Mouse (Mus musculus) testis, postnatal 10 days (tissue): ENCODE results near the gene Ptgir.

Experiments used
- DNase-seq: peaks from one replicate; pipeline ENCODE4 v3.0.0; 2021; ENCODE audit warnings: low spot score

Ptgir gene

GRCm38 (mm10) chr7:16916342-16917265 is 10.3 kb downstream of the Ptgir start:
- peak; percentile 75 for DNase-seq

- no peak for DNase-seq
These were observed 11.2 kb downstream of the Ptgir start for GRCm38 (mm10) chr7:16917447-16917846.

- DNase-seq = no peak
These were observed 11.7 kb downstream of the Ptgir start for GRCm38 (mm10) chr7:16918014-16918413.

GRCm38 (mm10) chr7:16918670-16919069 is 12.4 kb downstream of the Ptgir start:
- DNase-seq = no peak

GRCm38 (mm10) chr7:16919395-16920149 is 13.3 kb downstream of the Ptgir start:
- no peak for DNase-seq

GRCm38 (mm10) chr7:16920150-16920579 is 13.9 kb downstream of the Ptgir start:
- no peak for DNase-seq

GRCm38 (mm10) chr7:16920818-16921791 is 14.8 kb downstream of the Ptgir start:
- peak; percentile 74 for DNase-seq

GRCm38 (mm10) chr7:16921881-16922335 is 15.6 kb downstream of the Ptgir start:
- no peak for DNase-seq

- no peak for DNase-seq
These were observed 16.2 kb downstream of the Ptgir start for GRCm38 (mm10) chr7:16922360-16922973.

- DNase-seq = no peak
These were observed 17.2 kb downstream of the Ptgir start for GRCm38 (mm10) chr7:16923283-16924036.

GRCm38 (mm10) chr7:16924037-16924834 is 17.9 kb downstream of the Ptgir start, which contains the start of gene Calm3:
Calm3 (minus strand) TSS chr7:16924114.
- DNase-seq = peak; percentile 99

GRCm38 (mm10) chr7:16928341-16928740 is 22.1 kb downstream of the Ptgir start:
- DNase-seq = no peak

- DNase-seq = peak; percentile 80
These were observed 24.6 kb downstream of the Ptgir start for GRCm38 (mm10) chr7:16930850-16931249.

GRCm38 (mm10) chr7:16931968-16932627 is 25.8 kb downstream of the Ptgir start:
- DNase-seq = peak; percentile 91

GRCm38 (mm10) chr7:16932704-16933577 is 26.7 kb downstream of the Ptgir start:
- no peak for DNase-seq

GRCm38 (mm10) chr7:16937312-16937711 is 31.0 kb downstream of the Ptgir start:
- peak; percentile 72 for DNase-seq

GRCm38 (mm10) chr7:16938117-16938791 is 32.0 kb downstream of the Ptgir start:
- DNase-seq = peak; percentile 43
